Mouse (Mus musculus) layer of hippocampus, adult 9-11 months (tissue): ENCODE data around the gene Tdrd1.
"Not testable (repeated sequence)": the region's sequence is repeated elsewhere in the genome, so short reads cannot be mapped to it uniquely, and the experiment has no call there.

Experiments
- DNase-seq: peaks from one replicate; pipeline ENCODE4 v3.0.0; 2022

Gene Tdrd1

GRCm38 (mm10) chr19:56826047-56826631 is at the start of gene Tdrd1:
Tdrd1 (plus strand) TSS chr19:56826209.
- no peak for DNase-seq

GRCm38 (mm10) chr19:56776719-56777382 is 49.2 kb upstream of the Tdrd1 start:
- DNase-seq: peak; percentile 55

- DNase-seq: not testable (repeated sequence)
Observed at GRCm38 (mm10) chr19:56778532-56778931, 47.5 kb upstream of the Tdrd1 start.

GRCm38 (mm10) chr19:56787911-56788310 is 38.1 kb upstream of the Tdrd1 start:
- DNase-seq: no peak

GRCm38 (mm10) chr19:56788952-56789351 is 37.1 kb upstream of the Tdrd1 start:
- DNase-seq: peak; percentile 30

- no peak for DNase-seq
Observed at GRCm38 (mm10) chr19:56797376-56797775, 28.6 kb upstream of the Tdrd1 start.

- no peak for DNase-seq
Observed at GRCm38 (mm10) chr19:56800226-56800625, 25.8 kb upstream of the Tdrd1 start.

- DNase-seq: no peak
Observed at GRCm38 (mm10) chr19:56800930-56801655, 24.9 kb upstream of the Tdrd1 start.

- no peak for DNase-seq
Observed at GRCm38 (mm10) chr19:56801656-56802351, 24.2 kb upstream of the Tdrd1 start.

- no peak for DNase-seq
Observed at GRCm38 (mm10) chr19:56802352-56802746, 23.7 kb upstream of the Tdrd1 start.

GRCm38 (mm10) chr19:56805366-56805765 is 20.6 kb upstream of the Tdrd1 start:
- no peak for DNase-seq

GRCm38 (mm10) chr19:56807122-56807521 is 18.9 kb upstream of the Tdrd1 start:
- no peak for DNase-seq

- no peak for DNase-seq
Observed at GRCm38 (mm10) chr19:56808771-56809170, 17.2 kb upstream of the Tdrd1 start.

GRCm38 (mm10) chr19:56810641-56811146 is 15.3 kb upstream of the Tdrd1 start:
- DNase-seq: no peak

GRCm38 (mm10) chr19:56811590-56811989 is 14.4 kb upstream of the Tdrd1 start:
- DNase-seq: no peak

- DNase-seq: no peak
Observed at GRCm38 (mm10) chr19:56813360-56813759, 12.6 kb upstream of the Tdrd1 start.

GRCm38 (mm10) chr19:56817851-56818526 is 8.0 kb upstream of the Tdrd1 start:
- peak; percentile 32 for DNase-seq

- no peak for DNase-seq
Observed at GRCm38 (mm10) chr19:56821040-56821797, 4.8 kb upstream of the Tdrd1 start.

GRCm38 (mm10) chr19:56821798-56822447 is 4.1 kb upstream of the Tdrd1 start, which contains the start of gene Ccdc186:
Ccdc186 (minus strand) TSS chr19:56822190.
- peak; percentile 96 for DNase-seq

- DNase-seq: no peak
Observed at GRCm38 (mm10) chr19:56822448-56822836, 3.6 kb upstream of the Tdrd1 start.

- DNase-seq: no peak
Observed at GRCm38 (mm10) chr19:56828305-56828704, 2.3 kb downstream of the Tdrd1 start.
